Mouse (Mus musculus): ENCODE data around the gene Acad12.
"Not testable (repeated sequence)": the region's sequence is repeated elsewhere in the genome, so short reads cannot be mapped to it uniquely, and the experiment has no call there.

The Acad12 gene

DNA sequence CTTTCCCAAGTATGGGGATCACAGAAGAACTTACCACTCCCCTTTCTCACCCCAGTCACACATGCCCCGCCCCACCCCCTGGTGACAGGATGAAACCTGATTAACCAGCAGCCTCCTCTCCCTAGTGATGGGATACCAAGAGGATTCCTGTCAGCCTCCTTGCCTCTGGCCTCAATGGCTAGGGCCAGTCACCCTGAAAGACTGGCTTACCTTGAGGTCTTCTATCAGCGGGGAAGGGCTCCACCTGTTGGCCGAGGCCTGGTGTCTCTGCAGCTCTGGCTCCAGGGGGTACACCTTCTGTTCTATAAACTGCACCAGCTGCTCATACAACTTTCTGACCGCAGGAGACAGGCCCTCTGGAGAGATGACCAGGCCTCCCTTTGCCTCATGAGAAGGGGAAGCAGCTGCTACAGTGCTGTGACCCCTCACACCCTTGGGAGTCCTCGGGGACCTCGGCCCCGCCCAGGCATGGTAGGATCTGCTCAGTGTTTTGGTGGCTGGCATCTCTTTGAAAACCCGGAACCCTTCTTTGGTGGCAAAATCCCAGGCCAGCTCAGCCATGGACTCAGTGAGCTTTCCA, 9.1 kb downstream of the Acad12 start:
- not testable (repeated sequence) for DNase-seq (ENCODE audit: low spot score)

DNA sequence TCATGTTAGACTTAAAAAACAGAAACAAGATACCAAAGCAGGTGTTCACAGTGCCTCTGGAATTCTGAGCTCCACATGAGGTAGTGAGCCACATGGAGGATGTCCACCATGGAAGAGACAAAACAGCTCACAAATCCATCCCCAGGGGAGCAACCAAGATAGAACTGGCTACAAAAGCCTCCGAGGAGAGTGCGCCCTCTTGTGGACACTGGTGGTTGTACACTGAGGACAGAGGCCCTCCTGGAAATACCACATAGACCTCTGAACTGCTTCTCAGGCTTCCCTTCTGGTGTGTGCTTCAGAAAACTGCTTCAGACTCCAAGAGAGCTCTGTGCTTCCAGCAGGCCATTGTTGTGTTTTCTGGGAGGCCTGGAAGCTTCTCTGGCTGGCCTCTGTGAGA, 12.6 kb downstream of the Acad12 start:
- DNase-seq (ENCODE audit: low spot score): peak; percentile 88

DNA sequence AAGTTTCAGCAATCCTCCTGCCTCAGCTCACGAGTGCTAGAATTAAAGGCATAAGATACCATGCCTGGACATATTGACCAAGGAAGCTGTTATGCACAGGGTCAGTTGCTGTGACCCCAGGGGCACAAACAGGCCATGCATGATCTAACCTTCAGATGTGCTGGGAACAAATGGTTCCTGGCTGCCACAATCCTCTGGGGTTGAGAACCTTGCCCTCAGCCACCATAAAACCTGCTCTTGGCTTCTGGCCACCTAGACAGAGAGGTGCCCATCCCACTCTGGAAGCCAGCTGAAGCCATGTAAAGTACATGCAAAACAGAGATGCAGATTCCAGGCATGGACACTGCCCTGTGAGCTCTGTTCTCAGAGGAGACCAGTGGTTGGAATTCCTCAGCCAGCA, 14.9 kb downstream of the Acad12 start:
- DNase-seq (ENCODE audit: low spot score): not testable (repeated sequence)

DNA sequence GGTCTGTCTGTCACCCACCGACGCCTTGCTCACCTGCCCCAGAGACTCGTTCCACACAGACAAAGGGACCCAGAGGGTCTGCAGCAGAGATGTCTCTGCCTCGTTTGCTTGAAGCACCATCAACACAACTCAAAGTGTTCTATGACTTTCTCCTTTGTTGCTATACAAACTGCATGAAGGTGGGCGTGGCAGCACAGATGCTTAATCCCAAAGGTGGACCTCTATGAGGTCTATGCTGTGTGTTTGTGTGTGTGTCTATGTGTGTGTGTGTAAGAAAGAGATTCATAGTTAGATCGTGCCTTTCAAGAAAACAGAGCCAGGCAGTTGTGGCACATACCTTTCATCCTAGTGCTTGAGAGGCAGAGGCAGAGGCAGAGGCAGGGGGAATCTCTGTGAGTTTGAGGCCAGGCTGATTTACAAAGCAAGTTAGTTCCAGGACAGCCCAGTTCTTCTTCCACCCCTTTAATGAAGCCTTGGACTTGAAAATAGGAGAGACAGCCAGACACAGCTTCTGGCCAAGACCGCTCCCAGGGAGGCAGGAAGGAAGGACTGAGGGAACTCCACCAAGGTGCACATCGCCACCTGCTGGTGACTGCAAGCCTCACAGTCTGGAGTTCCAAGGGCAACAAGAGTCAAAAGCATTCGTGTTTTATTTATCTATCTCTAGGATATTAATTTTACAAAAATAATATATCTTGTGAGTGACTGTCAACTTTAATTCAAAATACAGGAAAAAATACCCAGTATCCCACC, 17.0 kb downstream of the Acad12 start:
- DNase-seq (ENCODE audit: low spot score): peak; percentile 93

DNA sequence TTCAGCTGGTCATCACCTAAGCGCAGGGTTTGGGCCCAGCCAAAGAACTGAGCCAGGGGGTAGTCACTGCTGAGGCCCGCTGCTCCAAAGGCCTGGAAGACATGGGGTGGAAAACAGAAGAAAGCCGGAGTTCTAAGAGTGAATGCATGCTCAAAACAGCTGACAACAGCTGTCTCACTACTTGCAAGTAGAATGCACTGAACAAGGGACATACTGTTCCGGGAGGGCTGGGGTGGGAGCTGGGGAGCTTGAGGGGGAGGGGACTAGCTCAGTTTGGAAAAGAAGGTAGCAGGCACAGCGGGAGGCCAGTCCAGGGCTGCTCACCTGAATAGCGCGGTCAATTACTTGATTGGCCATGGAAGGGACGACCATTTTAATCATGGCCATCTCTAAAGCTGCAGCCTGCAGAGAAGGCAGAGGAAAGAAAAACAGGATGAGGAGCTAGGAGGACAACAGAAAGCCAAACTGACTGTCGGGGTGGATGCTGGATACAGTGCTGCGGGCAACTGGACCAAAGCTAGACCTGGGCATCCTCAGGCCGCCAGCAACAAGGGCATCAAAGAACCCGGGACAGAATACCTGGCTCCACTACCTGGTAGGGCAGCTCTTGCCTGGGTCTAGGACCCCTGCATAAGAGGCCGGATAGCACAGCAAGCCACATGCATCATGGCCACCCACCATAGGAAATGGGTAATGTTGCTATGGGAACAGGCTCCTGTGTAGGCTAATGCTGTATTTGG, 19.7 kb downstream of the Acad12 start:
- DNase-seq (ENCODE audit: low spot score): no peak

DNA sequence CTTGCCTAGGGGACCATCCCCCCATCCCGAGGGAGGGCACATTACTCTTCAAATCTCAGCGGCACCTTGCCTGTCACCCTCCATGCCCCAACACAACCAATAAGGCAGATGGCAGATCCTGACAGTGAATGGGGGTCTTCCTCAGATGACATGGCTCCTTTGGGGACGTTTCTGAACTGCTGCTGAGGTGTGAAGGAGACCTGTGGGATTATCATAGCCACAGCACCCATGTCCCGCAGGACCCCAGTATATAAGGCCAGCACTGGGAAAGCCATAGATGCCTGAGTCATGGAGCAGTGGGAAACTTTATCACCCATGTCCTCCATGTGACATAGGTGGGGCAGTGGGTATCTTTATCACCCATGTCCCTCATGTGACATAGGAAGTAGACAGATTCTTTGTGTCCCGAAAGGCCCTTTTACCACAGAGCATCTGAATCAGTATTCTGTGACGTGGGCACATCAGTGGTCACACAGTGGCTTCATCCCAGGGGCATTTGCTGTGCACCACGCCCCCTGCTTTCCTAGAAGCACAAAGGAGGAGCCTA, 20.7 kb downstream of the Acad12 start:
- DNase-seq (ENCODE audit: low spot score): no peak

DNA sequence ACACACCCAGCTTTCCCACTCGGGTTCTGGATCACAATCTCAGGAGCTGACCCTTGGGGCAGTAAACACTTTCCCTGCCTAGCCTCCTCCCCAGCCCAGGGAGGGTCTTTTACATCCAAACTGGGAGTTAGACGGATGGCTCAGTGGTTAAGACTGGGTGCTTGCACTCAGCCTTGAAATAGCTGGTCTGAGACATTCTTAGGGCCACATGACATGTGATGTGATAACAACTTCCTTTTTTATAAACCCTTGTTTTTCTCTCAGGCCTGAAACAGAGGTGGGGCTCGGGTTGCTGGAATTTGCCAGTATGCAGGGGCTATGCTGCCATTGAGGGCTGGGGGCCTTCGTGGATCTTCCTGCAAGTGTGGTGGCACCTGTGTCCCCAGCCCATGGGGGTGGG, 21.4 kb downstream of the Acad12 start:
- DNase-seq (ENCODE audit: low spot score): no peak

DNA sequence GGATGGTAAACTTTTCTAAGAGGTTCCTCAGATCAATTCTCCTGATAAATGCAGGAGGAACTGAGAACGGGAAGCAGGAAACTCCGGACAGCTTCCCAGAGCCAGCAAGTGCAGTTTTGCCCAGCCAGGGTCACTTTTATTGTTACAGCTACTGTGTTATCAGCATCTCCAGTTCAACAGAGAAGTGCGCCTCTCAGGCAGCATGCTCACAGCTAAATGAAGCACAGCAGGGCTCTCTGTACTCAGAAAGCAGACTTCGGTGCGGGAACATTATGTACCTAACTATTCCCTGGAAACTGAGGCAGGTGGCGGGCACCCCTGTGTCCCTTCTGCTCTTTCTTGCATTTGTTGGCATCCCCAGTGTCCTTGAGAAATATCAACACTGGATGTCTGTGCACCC, 22.5 kb downstream of the Acad12 start:
- no peak for DNase-seq (ENCODE audit: low spot score)

DNA sequence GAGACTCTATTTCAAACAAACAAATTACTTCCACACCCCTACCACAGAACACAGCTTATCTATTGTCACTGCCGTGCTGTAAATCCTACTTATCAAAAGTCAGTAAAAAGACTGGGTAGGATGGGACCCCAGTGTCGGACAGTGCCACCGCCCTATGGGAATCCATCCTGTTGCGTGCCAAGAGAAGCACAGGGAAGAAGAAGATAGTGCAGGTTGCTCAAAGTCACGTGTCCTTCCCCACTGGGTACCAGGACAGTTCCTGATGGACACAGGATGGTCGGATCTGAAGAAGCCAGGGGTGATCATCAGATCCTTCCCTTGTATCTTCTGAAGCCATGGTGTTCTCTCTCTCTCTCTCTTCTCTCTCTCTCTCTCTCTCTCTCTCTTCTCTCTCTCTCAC, 23.0 kb downstream of the Acad12 start:
- DNase-seq (ENCODE audit: low spot score): no peak

DNA sequence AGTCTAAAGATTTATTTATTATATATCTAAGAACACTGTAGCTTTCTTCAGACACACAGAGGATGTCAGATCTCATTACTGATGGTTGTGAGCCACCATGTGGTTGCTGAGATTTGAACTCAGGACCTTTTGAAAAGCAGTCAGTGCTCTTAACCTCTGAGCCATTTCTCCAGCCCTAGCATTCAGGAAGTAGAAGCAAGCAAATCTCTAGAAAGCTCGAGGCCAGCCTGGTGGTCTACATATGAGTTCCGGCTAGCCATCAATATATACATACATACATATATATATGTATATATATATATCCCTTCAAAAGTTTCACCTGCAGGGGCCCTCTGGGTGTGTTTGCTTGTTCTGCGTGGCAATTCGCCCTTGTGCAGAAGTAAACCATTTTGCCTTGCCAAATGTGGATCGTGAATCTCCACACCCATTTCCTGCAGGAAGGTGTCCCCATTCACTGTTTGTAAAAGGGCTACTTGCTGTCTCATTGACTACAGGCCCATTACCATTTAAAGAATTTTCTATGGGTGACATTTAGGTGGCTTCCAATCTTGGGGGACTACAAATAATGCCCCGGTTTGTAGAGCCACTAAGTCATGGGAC, 23.9 kb downstream of the Acad12 start:
- DNase-seq (ENCODE audit: low spot score): no peak

DNA sequence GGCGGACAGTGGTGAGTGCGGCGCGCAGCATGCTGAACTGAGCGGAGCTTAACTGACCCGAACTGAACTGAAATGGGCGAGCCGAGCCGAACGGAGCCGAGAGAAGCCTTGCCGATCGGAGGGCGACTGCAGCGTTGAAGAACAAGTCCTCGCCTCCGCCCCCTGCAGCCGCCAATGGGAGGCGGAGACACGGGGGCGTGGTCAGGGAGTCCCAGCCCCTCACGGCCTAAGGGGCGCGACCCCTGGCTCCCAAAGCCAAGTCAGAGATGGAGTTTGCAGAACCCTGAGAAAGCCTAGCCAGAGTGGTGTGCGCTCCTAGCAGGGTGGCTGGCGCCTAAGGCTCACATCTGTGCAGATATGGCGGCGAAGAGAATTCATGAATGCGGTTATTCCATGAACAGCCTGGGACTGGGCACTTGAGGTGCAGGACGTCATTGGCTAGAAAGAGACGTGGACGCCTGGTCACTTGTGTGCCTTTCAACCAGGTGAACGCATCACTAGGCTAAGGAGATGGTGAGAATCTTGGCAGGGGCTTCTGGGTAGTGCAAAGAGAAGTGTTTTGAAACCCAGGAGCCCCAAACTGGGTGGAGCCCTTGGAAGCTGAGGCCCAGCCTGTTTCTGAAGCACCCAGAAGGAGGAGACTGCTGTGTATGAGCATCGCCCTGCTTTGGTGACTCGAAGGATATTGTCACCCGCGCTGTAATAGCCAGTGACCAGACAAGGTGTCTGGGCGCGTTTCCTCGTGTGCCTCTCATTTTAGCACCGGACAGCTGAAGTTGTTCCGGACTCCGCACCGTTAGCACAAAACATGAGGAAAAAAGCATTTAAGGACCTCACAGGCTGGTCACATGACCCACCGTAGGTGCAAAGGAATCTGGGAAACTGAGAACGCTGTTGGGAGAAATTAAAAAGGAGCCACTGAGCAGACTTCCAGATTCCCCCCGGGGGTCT, 25.0 kb downstream of the Acad12 start, which contains the start of gene Aldh2:
Gene Aldh2 (minus strand): TSS at position 374 of the 951 bp plus-strand sequence.
- peak; percentile 96 for DNase-seq (ENCODE audit: low spot score)

DNA sequence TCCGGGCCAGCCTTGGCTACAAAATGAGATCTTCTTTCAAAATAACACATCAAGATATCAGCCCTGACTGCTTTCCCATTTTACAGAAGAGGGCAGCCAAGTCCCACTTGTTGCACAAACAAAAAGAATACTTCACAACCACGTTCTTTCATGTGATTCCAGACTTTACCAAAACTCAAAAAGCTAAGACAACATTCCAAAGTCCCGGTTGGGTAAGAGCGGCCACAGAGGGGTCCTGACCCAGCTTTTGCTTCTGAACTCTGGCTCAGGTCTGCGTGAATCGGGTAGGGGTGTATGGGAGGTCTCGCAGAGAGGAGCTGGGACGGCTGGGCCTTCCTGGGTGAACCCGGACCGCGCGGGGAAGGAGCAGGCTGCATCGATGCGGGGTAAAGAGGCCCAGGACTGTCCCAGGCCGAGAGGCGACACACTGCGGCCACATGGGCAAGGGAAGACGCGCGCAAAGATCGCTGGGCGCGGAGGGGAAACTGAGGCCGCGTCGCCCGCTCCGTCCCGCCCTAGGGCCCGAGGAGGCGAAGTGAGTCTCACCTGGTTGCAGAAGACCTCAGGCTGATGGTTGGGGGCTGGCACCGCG, 25.8 kb downstream of the Acad12 start:
- DNase-seq (ENCODE audit: low spot score): peak; percentile 51

DNA sequence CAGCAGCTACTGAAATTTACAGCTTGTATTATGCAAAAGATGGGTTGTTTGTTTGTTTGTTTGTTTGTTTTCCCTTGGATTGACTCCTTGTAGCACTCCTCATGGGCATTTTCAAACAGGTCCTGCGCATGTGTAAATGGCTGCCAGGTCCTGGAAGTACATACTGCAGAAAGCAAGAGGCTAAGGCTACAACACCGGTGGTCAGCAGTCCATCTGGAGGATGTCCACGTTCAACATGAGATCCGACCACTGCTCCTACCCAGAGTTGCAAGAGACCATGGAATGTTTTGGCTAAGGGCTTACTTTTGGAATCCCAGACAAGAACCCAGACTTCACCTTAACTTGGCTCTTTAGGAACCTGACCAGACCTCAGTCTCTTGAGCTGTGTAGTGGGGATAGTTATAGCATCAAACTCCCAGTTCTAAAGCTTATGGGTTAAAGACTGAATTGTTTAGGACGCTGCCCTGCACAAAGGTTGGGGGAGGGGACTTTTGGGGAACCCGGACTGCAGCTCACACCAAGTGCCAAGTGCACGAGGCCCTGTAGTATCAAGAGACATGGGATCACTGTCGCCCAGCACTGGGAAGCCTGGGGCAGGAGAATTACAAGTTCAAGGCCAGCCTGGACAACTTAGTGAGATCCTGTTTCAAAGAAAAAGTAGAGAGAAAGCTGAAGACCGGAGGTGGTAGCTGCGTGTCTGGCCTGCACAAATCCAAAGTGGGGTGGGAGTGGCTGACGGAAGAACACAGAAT, 26.5 kb downstream of the Acad12 start:
- no peak for DNase-seq (ENCODE audit: low spot score)

DNA sequence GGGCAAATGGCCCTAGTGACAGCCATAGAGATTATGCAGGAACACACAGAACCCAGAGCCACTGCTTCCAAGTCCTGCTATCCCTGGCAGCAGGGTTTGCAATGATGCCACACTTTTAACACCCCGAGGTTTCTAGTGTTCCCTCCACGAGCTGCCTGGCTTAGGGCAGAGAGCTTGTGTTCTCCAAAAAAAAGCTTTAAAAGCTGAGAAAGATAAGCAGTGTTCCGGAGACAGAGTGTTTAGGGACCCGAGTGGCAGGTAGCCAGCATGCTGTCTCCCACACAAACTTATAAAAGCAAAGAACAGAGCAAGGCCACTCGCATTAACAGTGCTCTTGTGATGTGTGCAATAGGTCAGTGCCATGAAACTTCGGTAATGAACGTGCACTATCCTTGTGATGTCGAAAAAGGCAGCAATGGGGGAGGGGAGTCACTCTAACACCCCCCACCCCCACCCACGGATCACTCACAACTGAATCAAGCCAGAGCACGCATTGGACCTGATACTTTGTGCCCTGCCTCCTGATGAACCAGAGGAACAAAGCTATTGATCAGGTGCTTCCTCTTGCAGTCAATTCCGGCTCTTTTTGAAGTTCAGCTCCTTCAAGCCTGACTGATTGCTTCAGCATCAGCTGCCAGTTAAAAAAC, 27.2 kb downstream of the Acad12 start:
- DNase-seq (ENCODE audit: low spot score): no peak

DNA sequence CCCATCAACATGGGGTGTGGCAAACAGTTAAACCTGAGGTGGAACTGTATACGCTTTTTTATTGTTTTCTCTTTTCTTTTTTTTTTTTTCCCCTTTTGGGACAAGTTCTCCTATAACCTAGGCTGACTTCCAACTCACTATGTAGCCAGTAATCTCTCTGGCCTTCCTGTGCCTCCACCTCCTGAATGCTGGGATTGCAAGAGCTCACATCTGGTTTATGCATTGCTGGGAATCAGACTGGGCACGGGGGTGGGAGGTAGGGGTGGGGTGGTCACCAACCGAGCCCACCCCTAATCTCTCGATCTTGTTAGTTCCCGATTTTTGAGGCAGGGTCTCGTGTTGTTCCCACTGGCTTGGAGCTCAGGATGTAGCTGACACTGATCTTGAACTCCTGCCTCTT, 28.8 kb downstream of the Acad12 start:
- DNase-seq (ENCODE audit: low spot score): no peak

DNA sequence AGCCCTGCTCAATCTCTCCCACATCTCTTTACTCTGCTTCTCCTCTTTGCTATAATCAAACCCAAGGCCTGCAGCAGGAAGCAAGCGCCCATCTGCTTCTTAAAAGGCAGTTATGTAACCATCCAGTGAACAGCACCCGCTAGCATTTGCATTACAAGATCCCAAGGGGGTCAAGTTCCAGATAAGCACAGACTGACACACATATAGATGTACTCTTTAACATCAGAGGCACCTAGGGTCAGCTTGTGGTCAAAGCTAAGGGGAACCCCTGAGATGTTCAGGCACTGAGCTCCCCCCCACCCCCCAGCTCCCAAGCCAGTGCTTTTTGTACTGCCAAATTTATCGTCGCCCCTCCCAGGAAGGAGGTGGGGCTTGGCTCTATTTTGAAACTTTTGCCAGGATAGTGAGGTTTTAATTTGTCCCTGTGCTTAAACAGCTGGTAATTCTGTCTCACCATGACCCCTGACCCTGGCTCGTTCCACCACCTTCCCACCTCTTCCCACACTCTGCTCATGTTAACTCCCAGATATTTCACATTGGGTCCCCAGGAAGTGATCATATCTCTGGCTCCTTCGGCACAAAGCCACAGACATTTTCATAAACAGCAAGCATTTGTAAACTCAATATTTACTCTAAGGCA, 32.2 kb downstream of the Acad12 start:
- DNase-seq (ENCODE audit: low spot score): no peak

DNA sequence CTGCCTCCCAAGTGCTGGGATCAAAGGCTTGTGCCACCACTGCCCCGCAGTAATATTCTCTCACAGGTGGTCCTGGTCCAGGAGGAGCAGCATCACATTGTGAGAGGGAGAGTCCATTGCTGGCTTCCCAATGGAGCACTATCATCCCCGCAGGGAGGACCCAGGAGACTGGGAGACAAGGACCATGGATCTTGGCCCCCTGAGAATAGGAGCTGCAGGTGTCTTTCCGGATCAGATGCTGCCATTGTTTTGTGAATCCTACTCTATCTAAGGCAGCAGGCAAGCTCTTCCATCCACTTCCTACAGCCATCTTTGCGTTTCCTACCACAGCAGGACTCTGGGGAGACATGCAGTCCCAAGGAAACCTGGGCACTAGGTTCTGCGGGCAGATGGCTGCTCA, 33.0 kb downstream of the Acad12 start:
- DNase-seq (ENCODE audit: low spot score): no peak

DNA sequence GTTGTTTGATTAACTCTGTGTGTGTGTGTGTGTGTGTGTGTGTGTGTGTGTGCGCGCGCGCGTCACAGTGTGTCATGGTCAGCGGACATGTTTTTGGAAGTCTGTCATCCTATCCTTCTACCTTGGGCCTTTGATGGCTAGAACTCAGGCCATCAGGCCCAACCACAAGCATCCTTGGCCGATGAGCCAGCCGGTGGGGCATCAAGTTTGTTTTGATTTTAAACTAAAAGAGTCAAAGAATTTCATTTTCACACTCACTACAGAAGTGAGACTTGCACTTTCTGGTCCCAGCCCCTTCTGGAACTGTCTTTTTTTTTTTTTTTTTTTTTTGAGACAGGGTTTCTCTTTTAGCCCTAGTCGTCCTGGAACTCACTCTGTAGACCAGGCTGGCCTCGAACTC, 33.7 kb downstream of the Acad12 start:
- DNase-seq (ENCODE audit: low spot score): no peak

Measured in embryo, embryonic 10.5 days (tissue).